Mouse (Mus musculus) gastrocnemius, postnatal 25 days (tissue): ENCODE measurements around the gene Asap3. TPM values are rescaled to one million over a fixed set of nuclear protein-coding genes. Genes with fewer than 3 reads are reported as not detected.
A peak's percentile ranks its signal among the peaks of the same experiment; 100 is the strongest.

Source experiments
- DNase-seq: peaks from one replicate; pipeline ENCODE4 v3.0.0; 2022
- total RNA-seq, 2 experiments: library from RNA; stranded (reverse); gene quantifications; 1 replicate in 1 of 2; 2 replicates in 1 of 2; pipeline ENCODE4 v1.2.3; 2021

Asap3 gene
- total RNA-seq, 2 experiments from 2014 or later: 2.8 to 3.0 TPM

- DNase-seq: peak; percentile 87
Observed at GRCm38 (mm10) chr4:136180408-136181330, 25.5 kb upstream of the Asap3 start.

GRCm38 (mm10) chr4:136181367-136181766 lies 24.8 kb upstream of the Asap3 start:
- no peak for DNase-seq

DNA sequence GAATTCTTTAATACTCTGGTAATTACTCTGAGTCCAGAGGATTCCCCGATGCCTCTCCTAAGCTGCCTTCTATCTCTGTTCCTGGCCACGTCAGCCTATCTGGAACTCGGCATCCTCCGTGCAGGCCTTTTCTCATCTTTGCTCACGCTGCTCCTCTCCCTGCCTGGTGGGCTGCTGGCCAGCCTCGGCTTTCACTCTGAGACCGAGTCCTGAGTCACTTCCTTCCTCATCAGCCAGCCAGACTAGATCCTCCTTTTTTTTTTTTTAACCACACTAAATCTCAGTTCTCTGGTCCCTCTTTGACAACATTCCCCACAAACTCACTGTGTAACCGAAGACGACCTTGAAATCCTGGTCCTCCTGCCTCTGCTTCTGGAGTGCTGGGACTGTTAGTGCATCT lies 20.8 kb upstream of the Asap3 start:
- peak; percentile 59 for DNase-seq

DNA sequence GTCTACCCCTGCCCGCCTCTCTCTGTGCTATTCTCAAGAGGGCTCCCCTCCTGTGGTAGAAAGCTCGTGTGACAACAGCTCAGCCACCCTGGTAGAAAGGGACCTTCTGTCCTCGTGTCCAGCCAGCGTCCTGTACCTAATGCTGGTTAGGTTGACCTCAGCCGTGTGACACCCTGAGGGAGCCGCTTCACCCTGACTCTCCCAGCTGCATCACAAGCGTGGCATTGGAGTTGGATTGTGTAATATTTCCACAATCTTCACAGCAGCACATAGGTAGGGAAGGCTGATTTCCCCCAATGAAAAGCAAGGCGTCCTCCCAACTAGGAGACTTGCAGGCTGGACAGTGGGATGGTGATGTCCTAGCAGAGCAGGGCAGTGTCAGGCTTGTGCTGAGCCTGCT lies 19.9 kb upstream of the Asap3 start:
- no peak for DNase-seq

GRCm38 (mm10) chr4:136186739-136187472 lies 19.3 kb upstream of the Asap3 start:
- DNase-seq: no peak

GRCm38 (mm10) chr4:136188973-136189737 lies 17.0 kb upstream of the Asap3 start:
- no peak for DNase-seq

- no peak for DNase-seq
Observed at GRCm38 (mm10) chr4:136189912-136190311, 16.3 kb upstream of the Asap3 start.

GRCm38 (mm10) chr4:136193571-136193970 lies 12.6 kb upstream of the Asap3 start:
- DNase-seq: no peak

DNA sequence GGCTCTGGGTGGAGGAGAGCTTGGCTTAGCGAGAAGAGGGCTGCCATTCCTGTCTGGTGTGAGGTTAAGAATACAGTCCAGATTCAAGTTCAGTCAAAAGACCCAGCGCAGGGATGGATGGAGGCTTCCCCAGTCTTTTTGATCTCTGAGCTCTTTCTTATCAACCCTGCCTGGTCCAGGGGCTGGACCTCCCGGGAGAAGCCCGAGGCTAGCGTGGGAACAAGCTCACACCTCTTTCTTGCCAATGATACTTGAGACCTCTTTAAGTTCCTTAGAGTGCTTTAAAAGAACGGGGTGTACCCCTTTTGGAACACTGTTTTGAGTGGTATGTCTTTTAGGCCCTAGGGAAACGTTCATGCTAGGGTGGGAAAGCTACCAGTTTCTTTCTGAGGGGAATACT lies 11.1 kb upstream of the Asap3 start:
- DNase-seq: no peak

GRCm38 (mm10) chr4:136195629-136196028 lies 10.5 kb upstream of the Asap3 start:
- no peak for DNase-seq

GRCm38 (mm10) chr4:136196201-136196600 lies 10.0 kb upstream of the Asap3 start:
- DNase-seq: no peak

- DNase-seq: no peak
Observed at GRCm38 (mm10) chr4:136198846-136199245, 7.3 kb upstream of the Asap3 start.

GRCm38 (mm10) chr4:136199562-136200292 lies 6.4 kb upstream of the Asap3 start:
- DNase-seq: no peak

DNA sequence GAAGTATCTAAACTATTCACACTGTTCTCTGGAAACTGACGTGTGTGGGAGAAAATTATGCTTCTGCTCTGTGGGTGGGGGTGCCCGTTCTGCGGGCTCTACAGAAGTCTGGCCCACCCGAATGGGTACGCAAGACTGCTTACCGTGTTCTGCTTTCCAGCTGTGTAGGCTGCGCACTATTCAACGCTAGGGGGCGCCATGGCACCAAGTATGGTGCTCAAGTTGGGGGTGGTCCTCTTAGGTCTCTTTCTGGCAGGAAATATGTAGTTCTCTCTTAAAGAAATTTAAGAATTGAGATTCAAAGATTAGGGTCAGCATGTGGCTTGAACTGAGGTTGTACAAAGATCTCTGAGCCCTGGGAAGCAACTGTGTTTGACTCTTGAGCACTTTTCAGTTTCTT lies 3.7 kb upstream of the Asap3 start:
- DNase-seq: no peak

DNA sequence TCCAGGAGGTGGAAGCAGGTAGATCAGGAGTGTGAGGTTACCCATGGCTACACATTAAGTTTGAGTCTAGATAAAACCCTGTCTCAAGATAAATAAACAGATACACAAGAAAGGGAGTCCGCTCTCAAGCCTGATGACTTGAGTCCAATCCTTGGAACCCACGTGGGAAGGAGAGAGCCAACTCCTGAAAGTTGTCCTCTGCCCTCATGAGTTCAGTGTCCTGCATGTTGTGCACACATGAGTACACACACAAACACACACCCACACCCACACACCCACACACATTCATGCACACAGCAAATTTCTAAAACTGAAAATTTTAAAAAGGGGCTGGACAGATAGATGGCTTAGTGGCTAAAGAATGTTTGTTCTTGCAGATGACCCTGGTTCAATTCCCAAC lies 1.4 kb upstream of the Asap3 start:
- no peak for DNase-seq

DNA sequence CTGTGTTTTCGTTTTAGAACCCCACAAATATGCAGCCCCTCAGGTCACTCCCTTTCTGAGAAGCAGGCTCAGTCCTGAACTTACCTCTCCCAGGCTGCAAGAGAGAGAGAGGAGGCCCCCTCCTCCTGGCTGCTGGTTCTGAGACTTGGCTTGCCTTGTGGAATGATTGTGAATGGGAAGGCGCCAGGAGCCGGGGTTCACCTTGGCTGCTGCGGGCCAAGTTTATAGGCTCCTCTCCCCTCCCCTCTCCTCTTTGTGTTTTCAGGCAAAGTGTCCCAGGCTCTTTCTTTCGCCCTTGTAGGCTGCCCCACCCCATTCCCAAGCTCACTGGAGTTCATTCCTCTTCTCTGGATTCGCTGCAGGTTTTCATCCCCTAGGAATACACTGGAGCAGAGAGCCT lies 778 bp downstream of the Asap3 start:
- no peak for DNase-seq

DNA sequence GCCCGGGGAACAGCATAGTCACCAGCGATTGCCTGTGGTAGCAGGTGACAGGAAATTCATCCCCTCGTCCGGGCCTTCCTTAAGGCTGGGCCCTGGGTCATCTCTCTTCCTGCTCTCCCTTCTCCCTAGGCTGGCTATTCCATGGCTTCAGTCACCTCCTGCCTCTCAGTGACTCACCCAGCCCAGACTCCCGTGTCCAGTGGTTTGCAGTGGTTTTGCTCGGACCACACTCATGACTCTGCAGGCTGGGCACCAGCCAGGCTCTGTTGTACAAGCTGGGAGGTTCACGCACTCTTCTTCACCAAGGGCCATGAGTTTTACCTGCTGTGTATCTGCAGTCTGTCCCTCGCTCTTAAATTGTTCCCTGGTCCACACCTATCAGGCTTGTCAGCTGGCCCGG lies 4.8 kb downstream of the Asap3 start:
- DNase-seq: no peak

DNA sequence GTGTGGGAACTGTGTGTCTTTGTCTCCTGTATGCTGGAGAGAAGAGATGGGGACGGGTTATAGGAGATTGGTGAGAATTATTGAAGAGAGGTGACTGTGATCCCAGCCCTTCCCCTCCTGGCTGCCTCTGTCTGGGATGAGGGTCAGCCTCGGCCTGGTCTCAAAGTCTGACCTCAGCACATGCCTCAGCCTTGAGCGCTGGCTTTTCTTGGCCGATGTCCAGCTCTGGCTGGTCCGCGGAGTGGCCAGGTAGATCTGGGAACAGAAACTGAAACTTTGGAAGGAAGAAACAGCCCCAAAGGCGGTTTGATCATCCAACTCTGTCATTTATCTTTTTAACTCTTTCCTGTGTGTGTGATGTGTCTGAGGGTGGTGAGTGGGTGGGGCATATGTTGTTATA lies 7.5 kb downstream of the Asap3 start:
- peak; percentile 40 for DNase-seq

DNA sequence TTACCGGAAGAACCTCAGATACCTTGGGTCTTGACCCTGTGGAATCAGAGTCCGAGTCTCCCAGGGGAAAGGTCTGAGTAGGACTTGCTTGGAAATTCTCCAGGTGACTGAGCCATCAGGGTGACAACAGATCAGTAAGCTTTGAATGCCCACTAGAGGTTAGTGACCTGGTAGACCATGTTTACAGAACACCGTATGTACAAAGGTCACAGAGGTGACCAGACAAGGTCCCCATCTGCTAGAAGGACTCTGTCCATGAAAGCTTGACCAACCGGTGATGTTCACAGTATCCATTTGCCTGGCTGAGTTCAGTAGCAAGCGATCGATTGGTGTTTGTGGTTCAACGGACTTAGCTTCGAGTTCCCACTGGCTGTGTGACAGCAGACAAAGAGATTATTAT lies 8.7 kb downstream of the Asap3 start:
- no peak for DNase-seq

- DNase-seq: no peak
Observed at GRCm38 (mm10) chr4:136215576-136215975, 9.4 kb downstream of the Asap3 start.

DNA sequence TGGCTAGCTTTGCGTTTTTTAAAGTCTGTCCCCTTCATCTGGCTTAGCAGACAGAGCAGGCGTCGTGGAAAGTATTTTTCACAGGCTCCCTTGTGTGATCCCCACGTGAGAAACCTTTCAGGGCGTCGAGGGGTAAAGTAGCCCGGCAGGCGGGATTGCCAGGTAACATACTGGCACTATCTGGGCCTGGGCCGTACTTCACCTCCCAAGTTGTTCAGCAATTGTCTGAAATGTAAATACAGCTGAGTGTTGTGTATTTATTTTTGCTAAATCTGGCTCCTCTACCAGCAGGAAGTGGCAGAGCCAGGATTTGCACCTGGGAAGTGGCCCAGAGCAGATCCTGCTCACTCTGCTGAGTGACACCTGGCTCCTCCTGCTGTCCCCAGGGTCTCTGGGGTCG lies 10.9 kb downstream of the Asap3 start:
- no peak for DNase-seq
